Mouse (Mus musculus): ENCODE measurements around the gene Mcm6.
"Not testable (repeated sequence)": the region's sequence is repeated elsewhere in the genome, so short reads cannot be mapped to it uniquely, and the experiment has no call there.

Mcm6 gene

DNA sequence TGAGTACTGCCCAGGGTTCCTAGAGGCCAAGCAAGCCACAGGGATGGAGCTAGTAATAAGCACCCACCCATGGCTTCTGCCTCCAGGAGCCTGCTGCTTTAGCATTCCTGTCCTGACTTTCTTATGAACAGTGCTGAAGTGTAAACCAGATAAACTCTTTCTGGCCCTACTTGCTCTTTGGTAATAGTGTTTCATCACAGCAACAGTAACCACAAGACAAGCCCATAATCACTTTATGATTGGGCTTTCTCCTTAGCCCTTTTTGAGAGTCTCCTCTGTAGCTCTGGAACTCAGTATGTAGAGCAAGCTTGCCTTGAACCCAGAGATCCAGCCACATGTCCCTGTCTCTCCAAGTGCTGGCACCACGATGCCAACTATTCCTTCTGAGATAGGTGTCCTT, 29.2 kb downstream of the Mcm6 start:
- no peak for DNase-seq (ENCODE audit: low spot score)

DNA sequence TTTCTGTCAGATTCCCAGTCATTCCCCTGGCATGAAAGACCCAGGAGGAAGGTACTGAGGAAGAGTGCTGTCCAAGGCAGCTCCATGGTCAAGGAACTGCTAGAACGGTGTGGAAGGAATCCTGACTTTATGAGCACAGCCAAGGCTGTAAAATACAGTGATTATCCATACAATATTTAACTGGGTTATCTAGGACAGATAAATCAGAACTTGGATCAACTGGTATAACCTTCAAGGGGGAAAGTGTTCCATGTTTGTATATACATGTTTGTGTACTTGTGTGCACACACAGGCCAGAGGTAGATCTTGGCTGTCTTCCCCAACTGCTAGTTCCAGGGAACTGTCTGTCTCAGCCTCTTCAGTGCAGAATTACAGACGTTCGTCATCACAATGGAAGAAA, 31.2 kb downstream of the Mcm6 start, which contains the start of gene Lct:
Gene Lct (minus strand): TSS at position 101 of the 400 bp plus-strand sequence.
- no peak for DNase-seq (ENCODE audit: low spot score)

DNA sequence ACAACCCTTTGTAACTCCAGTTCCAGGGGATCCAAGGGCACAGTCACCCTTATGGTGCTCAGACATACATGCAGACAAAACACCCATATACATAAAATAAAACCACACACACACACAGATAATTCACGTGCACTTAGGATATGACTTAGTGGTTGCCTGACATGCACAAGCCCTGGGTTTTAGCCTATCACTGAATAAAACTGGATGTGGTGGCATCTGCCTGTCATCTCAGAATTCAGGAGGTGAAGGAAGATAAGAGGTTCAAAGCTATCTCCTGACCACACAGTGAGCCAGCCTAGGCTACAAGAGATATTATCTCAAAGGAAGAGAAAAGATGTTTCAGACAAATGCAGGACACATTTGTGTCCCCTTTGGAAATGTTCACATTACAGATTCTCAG, 32.3 kb downstream of the Mcm6 start:
- no peak for DNase-seq (ENCODE audit: low spot score)

DNA sequence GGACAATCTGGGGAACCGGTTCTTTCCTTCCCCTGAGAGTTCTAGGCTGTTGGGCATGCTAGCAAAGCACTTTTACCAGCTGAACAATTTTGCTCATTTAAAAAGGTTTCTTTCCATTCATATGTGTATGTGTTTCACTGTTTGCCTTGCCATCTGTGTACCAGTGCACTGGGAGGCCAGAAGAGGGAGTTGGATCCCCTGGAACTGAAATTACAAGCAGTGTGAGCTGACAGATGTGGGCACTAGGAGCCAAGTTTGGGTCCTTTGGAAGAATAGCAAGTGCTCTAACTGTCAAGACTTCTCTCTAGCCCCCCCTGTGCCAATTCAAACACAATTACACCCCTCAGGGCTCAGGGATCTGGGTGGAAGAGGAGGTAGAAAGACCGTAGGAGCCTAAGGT, 34.7 kb downstream of the Mcm6 start:
- DNase-seq (ENCODE audit: low spot score): no peak

DNA sequence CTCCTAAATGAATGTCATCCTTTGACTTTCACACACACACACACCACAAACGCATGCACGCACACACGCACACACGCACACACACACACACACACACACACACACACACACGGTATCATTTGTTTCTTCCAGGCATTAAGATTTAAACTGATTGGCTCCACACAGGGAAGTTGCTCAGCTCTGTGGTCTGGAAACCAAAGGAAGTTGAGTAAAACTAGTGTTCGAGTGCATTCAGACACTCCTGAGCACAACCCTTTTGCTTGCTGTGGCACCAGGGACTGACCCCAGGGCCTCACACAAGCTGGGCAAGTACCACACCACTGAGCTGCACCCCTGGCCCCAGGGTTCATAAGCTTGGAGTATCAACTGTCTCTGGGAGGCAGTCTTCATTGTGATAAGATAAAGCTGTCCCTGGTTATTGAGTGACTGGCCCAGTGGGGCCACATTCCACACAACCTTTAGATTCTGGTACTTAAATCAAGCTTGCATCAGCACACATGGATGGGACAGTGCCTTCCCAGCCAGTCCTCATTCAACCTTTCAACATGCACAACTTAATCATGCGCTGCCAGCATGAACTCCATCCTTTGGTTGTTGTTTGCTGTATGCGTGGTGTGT, 36.3 kb downstream of the Mcm6 start:
- no peak for DNase-seq (ENCODE audit: low spot score)

DNA sequence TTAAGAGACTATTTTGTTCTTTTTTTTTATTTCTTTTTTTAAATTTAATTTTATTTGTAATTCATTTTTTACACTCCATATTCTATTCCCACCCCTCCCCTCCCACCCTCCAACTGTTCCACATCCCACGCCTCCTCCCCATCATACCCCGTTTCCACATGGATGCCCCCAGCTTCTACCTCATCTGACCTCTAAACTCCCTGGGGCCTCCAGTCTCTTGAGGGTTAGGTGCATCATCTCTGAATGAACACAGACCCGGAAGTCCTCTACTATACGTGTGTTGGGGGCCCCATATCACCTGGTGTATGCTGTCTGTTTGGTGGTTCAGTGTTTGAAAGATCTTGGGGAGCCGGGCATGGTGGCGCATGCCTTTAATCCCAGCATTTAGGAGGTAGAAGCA, 40.2 kb downstream of the Mcm6 start:
- not testable (repeated sequence) for DNase-seq (ENCODE audit: low spot score)

DNA sequence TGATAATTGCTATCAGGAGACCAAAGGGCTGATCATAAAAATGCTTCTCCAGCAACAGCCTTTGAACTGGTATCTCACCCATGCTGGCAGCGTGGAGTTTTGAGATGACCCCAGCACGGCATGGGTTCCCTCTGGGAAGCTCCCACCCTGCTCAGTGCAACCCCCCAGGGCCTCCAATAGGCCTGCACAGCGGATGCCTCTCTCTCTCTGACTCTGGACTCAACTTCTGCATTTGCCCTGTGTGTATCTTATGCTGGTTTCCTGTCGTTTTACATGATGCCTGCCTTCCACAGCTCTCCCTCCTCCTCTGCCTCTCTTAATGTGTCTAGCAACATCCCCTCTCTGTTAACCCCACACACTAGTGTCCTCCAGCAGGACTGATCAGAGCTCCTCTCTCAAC, 44.8 kb downstream of the Mcm6 start:
- no peak for DNase-seq (ENCODE audit: low spot score)

DNA sequence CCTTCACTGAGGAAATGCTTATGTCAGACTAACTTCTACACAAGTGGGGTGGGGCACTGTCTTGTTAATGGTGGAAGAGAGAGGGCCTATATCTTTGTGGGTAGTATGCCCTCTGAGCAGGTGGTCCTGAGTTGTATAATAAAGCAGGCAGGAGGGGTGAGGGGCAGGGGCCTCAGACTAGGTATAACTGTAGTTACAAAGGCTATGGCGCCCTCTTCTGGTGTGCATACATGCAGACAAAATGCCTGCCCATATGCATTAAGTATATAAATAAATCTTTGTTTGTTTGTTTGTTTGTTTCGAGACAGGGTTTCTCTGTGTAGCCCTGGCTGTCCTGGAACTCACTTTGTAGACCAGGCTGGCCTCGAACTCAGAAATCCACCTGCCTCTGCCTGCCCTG, 50.4 kb downstream of the Mcm6 start:
- peak; percentile 17 for DNase-seq (ENCODE audit: low spot score)

DNA sequence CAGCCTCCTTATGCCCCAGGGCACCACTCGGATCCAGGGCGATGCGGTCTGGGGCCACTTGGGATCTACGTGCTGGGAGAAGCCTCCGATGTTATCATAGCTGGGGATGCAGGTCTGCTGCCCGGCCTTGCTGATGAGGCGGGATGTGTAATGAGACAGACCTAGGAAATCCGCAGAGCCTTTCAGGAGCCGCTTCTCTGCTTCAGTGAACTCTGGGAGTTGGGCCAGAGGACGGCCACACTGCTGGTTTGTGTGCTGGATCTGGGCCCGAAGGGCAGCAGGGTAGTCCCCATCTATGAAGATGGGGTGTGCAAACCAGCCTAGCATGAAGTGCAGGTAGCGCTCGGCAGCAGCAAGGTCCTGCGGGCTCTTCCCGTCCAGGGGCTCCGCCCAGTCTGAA, 55.6 kb downstream of the Mcm6 start:
- no peak for DNase-seq (ENCODE audit: low spot score)

DNA sequence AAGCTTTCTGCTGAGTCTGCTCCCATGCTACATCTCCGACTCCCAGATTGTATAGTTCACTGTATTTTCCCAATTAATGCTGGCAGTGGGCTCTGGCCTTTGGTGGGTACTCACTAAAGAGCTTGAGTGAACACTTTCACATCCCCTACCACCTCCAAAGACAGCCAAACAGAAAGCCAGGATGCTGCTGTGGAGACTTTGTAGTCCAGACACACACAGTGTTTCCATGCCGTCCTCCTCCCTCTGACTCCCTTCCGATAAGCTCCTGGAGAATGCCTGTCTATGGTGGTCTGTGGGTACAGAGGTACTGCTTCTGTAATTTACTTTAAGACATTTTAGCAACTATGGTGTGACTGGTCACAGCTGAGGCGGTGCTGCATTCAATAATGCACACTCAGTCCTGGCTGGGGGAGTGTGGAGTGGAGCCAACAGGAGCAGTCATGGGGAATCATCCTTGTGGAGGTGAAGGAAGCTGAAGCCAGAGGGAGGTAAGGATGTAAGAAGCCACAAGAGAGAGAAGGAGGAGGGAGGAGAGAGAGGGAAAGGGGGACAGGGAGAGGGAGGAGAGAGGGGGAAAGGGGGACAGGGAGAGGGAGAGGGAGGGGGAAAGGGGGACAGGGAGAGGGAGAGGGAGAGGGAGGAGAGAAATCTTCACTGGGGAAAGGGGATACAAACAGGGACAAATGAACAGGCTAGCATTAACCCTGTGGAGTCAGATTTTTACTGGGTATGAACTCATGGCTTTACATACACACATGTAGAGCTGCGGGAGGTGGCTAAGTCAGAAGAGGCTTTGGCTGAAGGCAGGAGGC, 63.5 kb downstream of the Mcm6 start:
- DNase-seq (ENCODE audit: low spot score): peak; percentile 39

DNA sequence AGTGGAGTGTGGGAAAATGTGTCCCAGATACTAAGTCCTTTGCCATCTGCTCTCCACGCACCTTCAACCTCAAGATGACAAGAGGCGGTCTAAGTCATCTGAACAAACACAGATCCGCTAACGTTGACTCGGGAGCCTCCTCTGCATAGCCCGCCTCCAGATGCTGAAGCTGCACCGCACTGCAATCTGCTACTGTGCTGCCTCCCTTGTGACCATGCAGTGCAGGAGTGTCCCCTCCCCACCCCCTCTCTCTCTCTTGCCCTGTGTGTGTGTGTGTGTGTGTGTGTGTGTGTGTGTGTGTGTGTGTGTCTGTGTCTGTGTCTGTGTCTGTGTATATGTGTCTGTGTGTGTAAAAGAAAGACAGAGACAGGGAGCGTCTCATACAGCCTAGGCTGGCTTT, 64.2 kb downstream of the Mcm6 start:
- peak; percentile 25 for DNase-seq (ENCODE audit: low spot score)

DNA sequence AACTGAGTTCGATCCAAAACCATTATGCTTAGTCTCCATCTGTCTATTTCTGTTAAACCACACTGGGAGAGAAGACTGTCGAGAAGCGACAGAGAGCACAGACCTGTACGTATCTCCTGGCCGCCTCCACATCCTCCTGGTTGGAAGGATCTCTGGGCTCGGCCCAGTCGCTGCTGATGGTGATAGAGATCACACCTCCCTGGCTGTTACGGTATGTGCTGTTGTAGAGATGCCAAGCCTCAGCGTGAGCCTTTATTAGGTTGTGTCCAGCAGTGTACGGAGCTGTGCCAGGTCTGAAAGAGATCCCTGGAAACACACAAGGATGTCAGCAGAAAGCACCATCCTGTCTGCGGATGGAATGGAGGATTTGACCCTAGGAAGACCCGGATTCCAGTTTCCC, 65.9 kb downstream of the Mcm6 start:
- no peak for DNase-seq (ENCODE audit: low spot score)

DNA sequence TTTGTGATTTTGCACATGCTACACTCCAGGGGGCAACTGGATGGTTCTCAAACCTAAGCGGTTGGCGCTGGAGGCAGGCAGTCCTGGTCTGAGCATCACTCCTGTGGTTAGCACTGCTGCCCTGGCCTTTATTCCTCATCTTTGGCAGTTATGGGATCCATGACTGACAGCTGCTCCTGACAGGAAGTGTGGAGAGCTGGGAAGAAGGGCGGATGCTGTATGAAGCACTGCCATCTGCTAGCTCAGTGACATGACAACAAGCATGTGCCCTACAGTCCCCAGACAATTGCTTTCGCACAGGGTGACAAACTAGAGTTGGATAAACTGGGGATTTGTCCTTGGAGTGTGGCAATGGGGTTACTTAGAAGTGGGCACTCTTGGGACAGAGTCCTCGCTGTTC, 69.2 kb downstream of the Mcm6 start:
- DNase-seq (ENCODE audit: low spot score): peak; percentile 4

DNA sequence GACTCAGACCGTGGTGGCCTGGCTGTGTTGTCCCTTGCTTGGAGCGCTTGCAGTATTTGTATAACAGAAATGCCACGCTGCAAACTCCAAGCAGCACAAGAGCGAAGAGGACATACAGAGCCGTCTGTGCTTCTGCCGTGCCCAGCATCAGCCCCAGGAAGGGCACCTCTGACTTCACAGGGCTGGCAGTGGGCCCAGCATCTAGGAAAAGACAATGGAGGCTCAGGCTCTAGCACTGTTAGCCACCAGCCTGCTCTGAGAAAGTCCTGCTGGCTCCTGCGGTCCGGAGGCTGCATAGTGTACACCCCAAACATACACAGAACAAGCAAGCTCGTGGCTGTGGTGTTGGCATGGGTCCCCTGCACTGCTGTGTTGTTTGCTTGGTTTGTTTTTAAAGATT, 74.3 kb downstream of the Mcm6 start:
- no peak for DNase-seq (ENCODE audit: low spot score)

DNA sequence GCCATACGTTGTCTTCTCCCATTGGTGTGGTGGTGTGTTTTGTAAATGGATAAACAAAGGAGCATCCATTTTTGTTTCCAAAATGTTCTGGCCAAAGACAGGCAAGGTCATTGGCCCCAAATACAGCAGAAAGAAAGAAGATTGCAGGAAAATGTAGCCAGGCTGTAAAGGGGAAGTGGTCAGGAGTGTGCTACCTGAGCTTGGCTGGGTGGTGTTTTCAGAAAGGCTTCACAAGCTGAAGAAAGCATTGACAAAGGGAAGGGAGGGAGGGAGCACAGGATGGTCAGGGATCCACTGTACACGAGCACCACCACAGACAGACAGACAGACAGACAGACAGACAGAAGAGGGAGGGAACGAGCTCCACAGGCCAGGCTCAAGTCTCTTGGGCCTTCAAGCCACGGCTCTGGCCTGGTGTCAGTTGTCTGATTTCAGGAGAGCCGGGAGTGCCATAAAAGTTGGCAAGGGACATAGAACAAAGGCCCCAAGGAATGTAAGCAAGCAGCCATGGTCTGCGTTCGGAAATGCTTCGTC, 75.2 kb downstream of the Mcm6 start:
- no peak for DNase-seq (ENCODE audit: low spot score)

DNA sequence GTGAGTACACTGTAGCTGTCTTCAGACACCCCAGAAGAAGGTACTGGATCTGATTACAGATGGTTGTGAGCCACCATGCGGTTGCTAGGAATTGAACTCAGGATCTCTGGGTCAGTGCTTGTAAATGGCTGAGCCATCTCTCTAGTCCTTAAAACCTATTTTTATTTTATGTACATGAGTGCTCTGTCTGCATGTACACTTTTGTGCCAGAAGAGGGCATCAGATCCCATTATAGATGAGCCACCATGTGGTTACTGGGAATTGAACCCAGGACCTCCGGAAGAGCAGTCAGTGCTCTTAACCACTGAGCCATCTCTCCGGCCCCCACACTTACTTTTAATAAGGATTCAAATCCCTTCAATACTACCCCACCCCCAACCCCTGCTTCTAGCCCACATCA, 76.5 kb downstream of the Mcm6 start:
- DNase-seq (ENCODE audit: low spot score): no peak

DNA sequence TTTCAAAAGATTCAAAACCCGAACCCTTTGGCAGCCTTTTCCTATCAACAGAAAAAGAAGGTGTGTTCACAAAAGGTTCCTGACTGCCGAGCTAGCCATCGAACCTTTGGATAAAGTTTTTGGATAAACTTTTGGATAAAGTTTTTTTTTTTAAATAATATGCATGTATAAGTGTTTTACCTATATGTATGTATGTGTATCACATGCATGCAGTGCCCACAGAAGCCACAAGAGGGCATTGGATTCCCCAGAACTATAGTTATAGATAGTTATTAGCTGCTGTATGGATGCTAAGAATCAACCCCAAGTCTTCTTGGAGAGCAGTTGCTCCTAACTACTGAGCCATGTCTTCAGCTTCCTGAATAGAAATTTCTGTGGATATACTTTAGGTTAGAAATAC, 77.7 kb downstream of the Mcm6 start:
- DNase-seq (ENCODE audit: low spot score): peak; percentile 22

Data from retina, embryonic 14.5 days (tissue).